Mouse (Mus musculus) intestine, postnatal 0 days (tissue): Measurements from ENCODE around the gene C2cd4d. TPM values are rescaled to one million over a fixed set of nuclear protein-coding genes. Genes with fewer than 3 reads are reported as not detected.

ENCODE experiments used
- ATAC-seq: fragments of 200-750 bp; cut with Nextera tagmentation; 2 replicates; pipeline ENCODE4 v1.8.0; 2017; ENCODE audit warnings: mild to moderate bottlenecking, moderate TSS enrichment, moderate library complexity
- H3K27ac ChIP-seq: fragments of 300-500 bp; sonication (generic); 2 replicates; pipeline ENCODE4 v1.5.1; 2014; ENCODE audit warnings: mild to moderate bottlenecking, low read depth, low read length, moderate library complexity
- H3K27me3 ChIP-seq: fragments of 300-500 bp; sonication (generic); replicated peaks from 2 replicates; pipeline ENCODE4 v1.6.1; 2014; ENCODE audit warnings: low read length, mixed read lengths; ENCODE audit not compliant: control insufficient read depth, insufficient read depth
- H3K36me3 ChIP-seq: fragments of 300-500 bp; sonication (generic); 2 replicates; pipeline ENCODE4 v1.6.1; 2014; ENCODE audit warnings: mild to moderate bottlenecking, moderate library complexity; ENCODE audit not compliant: control insufficient read depth, insufficient read depth
- H3K4me1 ChIP-seq: fragments of 300-500 bp; sonication (generic); replicated peaks from 2 replicates; pipeline ENCODE4 v1.6.1; 2014; ENCODE audit warnings: antibody characterized with exemption, low read length, mixed read lengths; ENCODE audit not compliant: control insufficient read depth, insufficient read depth
- H3K4me2 ChIP-seq: fragments of 300-500 bp; sonication (generic); replicated peaks from 2 replicates; pipeline ENCODE4 v1.6.1; 2014; ENCODE audit warnings: low read depth, mild to moderate bottlenecking, moderate library complexity
- H3K4me3 ChIP-seq: fragments of 300-500 bp; sonication (generic); 2 replicates; pipeline ENCODE4 v1.5.1; 2014; ENCODE audit warnings: low read depth, low read length
- H3K9ac ChIP-seq: fragments of 300-500 bp; sonication (generic); 2 replicates; pipeline ENCODE4 v1.6.1; 2014; ENCODE audit warnings: mild to moderate bottlenecking, low read depth, low read length
- H3K9me3 ChIP-seq: fragments of 300-500 bp; sonication (generic); 2 replicates; pipeline ENCODE4 v1.6.1; 2016; ENCODE audit warnings: mixed run types; ENCODE audit not compliant: control insufficient read depth
- CTCF ChIP-seq: sonication (generic); IDR thresholded peaks from 2 replicates; pipeline ENCODE4 v1.5.1; 2016; ENCODE audit warnings: low read depth, mild to moderate bottlenecking, control low read depth, antibody characterized with exemption, moderate library complexity
- WGBS: fragments of 180-500 bp; shearing (Covaris S2); extraction: QIAGEN DNeasy Blood & Tissue Kit; methylation state at CpG from one replicate; pipeline ENCODE4 v1.1.7; 2014; 5-methylcytosine and 5-hydroxymethylcytosine counted together
- polyA plus RNA-seq: library from polyadenylated mRNA; unstranded; fragments of >200 nt; fragmentation: Nextera tagmentation; extraction: Ambion mirVana; gene quantifications from 2 replicates; pipeline ENCODE4 v1.2.1, GENCODE M21; 2015

The C2cd4d gene
- polyA plus RNA-seq, 1 experiment from 2014 or later = 0.87 TPM

- Histone ChIP-seq H3K4me3 (no peak overlapping the region), H3K4me2 (no peak overlapping the region), H3K36me3 (no peaks in the 10 kb centered on the region), H3K9me3 (no peaks in the 10 kb centered on the region), H3K4me1 (no peaks in the 10 kb centered on the region), H3K27ac (no peak overlapping the region), H3K9ac (no peak overlapping the region), H3K27me3 (no peaks in the 10 kb centered on the region)
- TF ChIP-seq CTCF = no peak
- no peak for ATAC-seq
- WGBS = 63% methylated on average over 3 of the region's 3 CpGs
These were observed 17.3 kb upstream of the C2cd4d start for GRCm38 (mm10) chr3:94344897-94345296.

GRCm38 (mm10) chr3:94348146-94348545 lies 14.1 kb upstream of the C2cd4d start:
- Histone ChIP-seq H3K4me3 (no peak overlapping the region), H3K4me2 (no peak overlapping the region), H3K9me3 (no peaks in the 10 kb centered on the region), H3K27ac (no peak overlapping the region), H3K4me1 (no peaks in the 10 kb centered on the region), H3K36me3 (no peaks in the 10 kb centered on the region), H3K9ac (no peak overlapping the region), H3K27me3 (no peaks in the 10 kb centered on the region)
- WGBS = 77% methylated on average over 2 of the region's 2 CpGs
- no peak for TF ChIP-seq CTCF
- no peak for ATAC-seq

- TF ChIP-seq CTCF = peak; percentile 68
- Histone ChIP-seq H3K4me3 (no peak overlapping the region), H3K36me3 (no peaks in the 10 kb centered on the region), H3K9ac (no peak overlapping the region), H3K4me2 (no peak overlapping the region), H3K27ac (no peak overlapping the region), H3K27me3 (no peaks in the 10 kb centered on the region), H3K4me1 (no peaks in the 10 kb centered on the region; the same call in 1 of the 2 replicates), H3K9me3 (no peaks in the 10 kb centered on the region)
- 10% methylated on average over 1 of the region's 1 CpGs for WGBS
- ATAC-seq = no peak
These were observed 1.4 kb upstream of the C2cd4d start for GRCm38 (mm10) chr3:94360812-94361211.

GRCm38 (mm10) chr3:94363291-94364153 lies 1.3 kb downstream of the C2cd4d start:
- H3K27ac ChIP-seq = peak overlapping the region; percentile 3; the same call in 1 of the 2 replicates
- H3K36me3 ChIP-seq = no peaks in the 10 kb centered on the region
- peak overlapping the region; percentile 62 for H3K9ac ChIP-seq
- WGBS = 6% methylated on average over 97 of the region's 97 CpGs
- no peaks in the 10 kb centered on the region for H3K27me3 ChIP-seq
- H3K4me1 ChIP-seq = no peaks in the 10 kb centered on the region; the same call in 1 of the 2 replicates
- TF ChIP-seq CTCF = no peak
- H3K9me3 ChIP-seq = no peaks in the 10 kb centered on the region
- peak overlapping the region; percentile 46 for H3K4me3 ChIP-seq
- peak overlapping the region; percentile 74 for H3K4me2 ChIP-seq
- peak; percentile 30 for ATAC-seq

GRCm38 (mm10) chr3:94364154-94364526 lies 1.9 kb downstream of the C2cd4d start:
- no peak for TF ChIP-seq CTCF
- no peaks in the 10 kb centered on the region for H3K27me3 ChIP-seq
- H3K4me3 ChIP-seq = peak overlapping the region; percentile 46
- no peaks in the 10 kb centered on the region for H3K9me3 ChIP-seq
- peak overlapping the region; percentile 74 for H3K4me2 ChIP-seq
- WGBS = 10% methylated on average over 23 of the region's 23 CpGs
- no peak for ATAC-seq
- peak overlapping the region; percentile 62 for H3K9ac ChIP-seq
- H3K36me3 ChIP-seq = no peaks in the 10 kb centered on the region
- no peaks in the 10 kb centered on the region; the same call in 1 of the 2 replicates for H3K4me1 ChIP-seq
- peak overlapping the region; percentile 3; the same call in 1 of the 2 replicates for H3K27ac ChIP-seq

GRCm38 (mm10) chr3:94366761-94367160 lies 4.5 kb downstream of the C2cd4d start:
- peak; percentile 69 for ATAC-seq
- 13% methylated on average over 3 of the region's 3 CpGs for WGBS
- TF ChIP-seq CTCF = peak; percentile 93

More at GRCm38 (mm10) chr3:94366761-94367160, 4.5 kb downstream of the C2cd4d start:
- Histone ChIP-seq H3K9me3 (no peaks in the 10 kb centered on the region), H3K27ac (peak overlapping the region; percentile 76), H3K9ac (no peak overlapping the region), H3K36me3 (no peaks in the 10 kb centered on the region), H3K4me2 (no peak overlapping the region), H3K4me1 (no peaks in the 10 kb centered on the region; the same call in 1 of the 2 replicates), H3K4me3 (no peak overlapping the region), H3K27me3 (no peaks in the 10 kb centered on the region)
